Mouse (Mus musculus): Measurements from ENCODE around the gene Tigd3.

DNA sequence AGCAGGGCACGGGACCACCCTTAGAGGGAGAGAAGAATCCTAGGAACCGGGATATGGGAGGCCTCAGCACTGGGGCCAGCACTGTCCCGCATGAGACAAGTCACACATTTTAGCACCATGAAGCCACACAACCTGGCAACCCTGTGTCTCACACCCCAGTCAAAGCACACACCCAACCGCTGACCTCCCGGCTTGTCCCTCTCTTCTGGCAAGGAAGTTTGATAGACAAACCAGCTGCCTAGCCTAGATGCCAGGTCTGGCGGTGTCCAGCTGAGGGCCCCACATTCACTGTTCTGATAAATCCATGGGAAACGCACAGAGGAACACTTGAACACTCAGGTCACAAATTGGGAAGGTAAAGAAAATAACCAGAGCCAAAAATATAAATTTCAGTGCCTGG is 48.6 kb upstream of the Tigd3 start:
- TF ChIP-seq CTCF (IDR thresholded peaks at IDR 0.05; ENCODE audit: control insufficient read depth, insufficient read depth, insufficient read length): no peak
- no peak for TF ChIP-seq CEBPB (IDR thresholded peaks at IDR 0.05; ENCODE audit: low read depth)
- TF ChIP-seq MYOD1 (IDR thresholded peaks at IDR 0.05; ENCODE audit: control insufficient read depth, insufficient read length, low read depth): no peak
- TF ChIP-seq USF1 (IDR thresholded peaks at IDR 0.05; ENCODE audit: low read depth): no peak
- no peak for TF ChIP-seq FOSL1 (IDR thresholded peaks at IDR 0.05; ENCODE audit: insufficient read depth, low read length, poor library complexity, severe bottlenecking)

All from C2C12 (cell line).